Mouse (Mus musculus) layer of hippocampus, postnatal 14 days (tissue): Measurements from ENCODE around the gene Dusp7. TPM values are rescaled to one million over a fixed set of nuclear protein-coding genes. Genes with fewer than 3 reads are reported as not detected.

Experiments
- DNase-seq, 2 experiments: peaks; one replicate each; pipeline ENCODE4 v3.0.0; 2021 to 2022; ENCODE audit warnings: low spot score in 2 of 2, mixed read lengths in 1 of 2
- total RNA-seq, 2 experiments: library from RNA; stranded (reverse); gene quantifications; 2 replicates each; pipeline ENCODE4 v1.2.3; 2021

The Dusp7 gene
- total RNA-seq, 2 experiments from 2014 or later, result 65.2 to 70.3 TPM

DNA sequence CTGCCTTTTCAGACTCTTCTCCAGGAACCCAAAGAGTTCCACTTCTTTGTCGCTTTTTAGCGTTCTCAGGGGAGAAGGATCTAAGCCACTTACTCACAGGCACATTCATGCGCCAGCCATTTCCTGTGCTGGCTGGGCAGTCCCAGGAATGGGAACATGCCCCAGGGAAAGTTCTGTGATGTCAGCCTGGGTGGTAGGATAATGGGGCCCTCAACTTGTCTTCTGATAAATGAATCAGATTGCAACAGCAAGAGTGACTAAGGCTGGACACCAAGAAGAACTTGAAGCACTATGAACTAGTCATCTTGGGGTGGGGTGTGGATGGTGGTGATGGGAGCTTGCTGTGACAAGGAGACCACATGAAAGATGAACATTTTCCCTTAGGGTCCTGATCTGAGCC, 9.6 kb downstream of the Dusp7 start:
- no peak for DNase-seq

DNA sequence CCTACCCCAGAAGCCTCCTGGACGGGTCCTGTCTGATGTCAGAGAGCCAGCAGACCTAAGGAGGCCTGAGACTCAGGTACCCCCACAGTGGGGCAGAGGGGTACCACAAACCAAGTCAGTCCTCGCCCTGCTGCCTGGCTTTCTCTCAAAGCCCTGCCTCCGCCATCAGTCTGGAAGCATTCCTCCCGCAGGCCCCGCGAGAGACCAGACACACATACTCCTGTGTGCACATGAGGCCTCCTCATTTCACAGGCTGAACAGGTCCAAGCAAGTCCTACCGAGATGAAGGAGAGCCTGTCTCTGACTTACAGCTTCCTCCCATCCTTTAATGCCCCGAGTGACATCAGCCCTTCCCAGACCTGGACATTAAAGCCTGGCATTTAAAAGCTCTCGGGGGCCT, 10.3 kb downstream of the Dusp7 start:
- no peak for DNase-seq

DNA sequence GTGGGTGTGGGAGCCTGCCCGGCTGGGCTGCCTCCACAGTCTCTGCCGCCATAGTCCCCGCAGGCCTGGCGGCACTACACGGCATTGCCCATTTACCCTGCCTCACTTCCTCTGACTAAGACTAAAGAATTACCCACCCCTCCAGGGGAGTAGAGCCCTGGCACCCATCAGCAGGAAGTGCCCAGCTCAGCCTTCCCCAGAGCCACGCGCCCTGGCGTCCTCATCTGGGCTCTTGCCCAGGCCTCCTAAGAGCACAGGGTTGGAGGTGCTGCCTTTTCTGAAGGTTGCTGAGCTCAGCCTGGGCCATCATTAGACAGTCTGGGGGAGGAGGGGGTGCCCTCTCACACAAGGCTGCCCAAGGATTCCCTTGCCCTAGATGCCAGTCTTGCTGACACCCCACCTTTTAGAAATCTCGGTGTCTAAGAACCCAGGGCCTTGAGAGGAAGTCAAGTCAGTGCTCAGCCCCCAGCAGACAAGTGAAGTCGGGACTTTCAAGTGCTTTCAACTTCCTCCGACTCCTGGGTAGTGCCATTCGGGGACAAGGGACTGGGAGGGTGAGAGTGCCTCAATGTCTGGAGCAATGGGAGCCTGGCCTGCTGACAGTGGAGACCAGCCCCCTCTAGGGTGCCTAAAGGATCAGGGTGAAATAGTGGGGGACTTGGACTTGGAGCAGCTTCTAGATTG, 17.9 kb downstream of the Dusp7 start:
- DNase-seq, result no peak

DNA sequence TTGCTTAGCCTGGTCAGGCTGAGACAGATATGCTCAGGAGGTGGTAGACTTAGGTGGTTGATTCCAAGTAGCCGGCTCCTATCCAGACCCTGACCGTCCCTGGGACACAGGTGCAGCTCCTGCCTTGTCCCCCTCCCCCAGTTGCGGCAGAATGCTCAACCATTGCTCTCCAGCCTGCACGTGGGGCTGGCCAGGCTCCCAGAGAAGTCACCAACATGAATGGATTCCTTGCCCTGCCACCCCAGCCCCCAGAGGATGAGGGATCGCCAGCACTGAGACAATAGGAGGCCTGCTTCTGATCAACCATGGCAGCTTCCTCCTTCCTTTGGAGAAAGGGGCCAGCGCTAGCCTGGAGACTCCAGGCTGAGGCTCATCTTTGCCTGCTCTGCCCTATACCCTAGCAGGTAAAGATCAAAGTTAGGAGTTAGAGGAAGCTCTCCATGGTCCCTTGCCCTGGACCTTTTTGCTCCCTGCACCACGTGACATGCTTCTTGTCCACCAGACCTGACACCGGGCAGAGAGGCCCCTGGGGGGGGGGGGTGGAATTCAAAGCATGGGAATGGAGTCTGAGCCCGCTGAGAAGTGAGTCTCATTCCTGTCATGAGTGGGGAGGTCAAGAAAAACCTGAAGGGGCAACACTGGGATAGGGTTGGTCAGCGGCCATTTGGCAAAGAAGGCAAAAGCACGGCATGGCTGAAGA, 24.5 kb downstream of the Dusp7 start:
- DNase-seq, result no peak

DNA sequence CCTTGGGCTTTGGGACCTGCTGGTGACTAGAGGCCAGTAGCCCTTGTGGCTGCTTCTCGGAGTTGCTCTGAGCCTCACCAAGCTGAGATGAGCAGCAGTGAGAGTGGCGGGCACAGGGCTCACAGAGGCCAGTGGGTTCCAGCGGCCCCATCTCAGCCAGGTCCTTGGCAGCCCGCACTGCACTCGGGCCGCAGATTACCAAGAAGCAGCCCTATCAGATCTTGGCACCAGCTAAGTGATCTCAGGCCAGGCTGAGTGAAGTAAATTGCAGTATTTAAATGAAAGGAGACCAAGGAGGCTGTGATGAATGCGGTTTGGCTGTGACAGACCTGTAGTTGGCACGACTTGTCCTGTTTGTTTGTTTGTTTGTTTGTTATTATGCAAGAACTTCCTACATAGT, 25.1 kb downstream of the Dusp7 start:
- no peak for DNase-seq

DNA sequence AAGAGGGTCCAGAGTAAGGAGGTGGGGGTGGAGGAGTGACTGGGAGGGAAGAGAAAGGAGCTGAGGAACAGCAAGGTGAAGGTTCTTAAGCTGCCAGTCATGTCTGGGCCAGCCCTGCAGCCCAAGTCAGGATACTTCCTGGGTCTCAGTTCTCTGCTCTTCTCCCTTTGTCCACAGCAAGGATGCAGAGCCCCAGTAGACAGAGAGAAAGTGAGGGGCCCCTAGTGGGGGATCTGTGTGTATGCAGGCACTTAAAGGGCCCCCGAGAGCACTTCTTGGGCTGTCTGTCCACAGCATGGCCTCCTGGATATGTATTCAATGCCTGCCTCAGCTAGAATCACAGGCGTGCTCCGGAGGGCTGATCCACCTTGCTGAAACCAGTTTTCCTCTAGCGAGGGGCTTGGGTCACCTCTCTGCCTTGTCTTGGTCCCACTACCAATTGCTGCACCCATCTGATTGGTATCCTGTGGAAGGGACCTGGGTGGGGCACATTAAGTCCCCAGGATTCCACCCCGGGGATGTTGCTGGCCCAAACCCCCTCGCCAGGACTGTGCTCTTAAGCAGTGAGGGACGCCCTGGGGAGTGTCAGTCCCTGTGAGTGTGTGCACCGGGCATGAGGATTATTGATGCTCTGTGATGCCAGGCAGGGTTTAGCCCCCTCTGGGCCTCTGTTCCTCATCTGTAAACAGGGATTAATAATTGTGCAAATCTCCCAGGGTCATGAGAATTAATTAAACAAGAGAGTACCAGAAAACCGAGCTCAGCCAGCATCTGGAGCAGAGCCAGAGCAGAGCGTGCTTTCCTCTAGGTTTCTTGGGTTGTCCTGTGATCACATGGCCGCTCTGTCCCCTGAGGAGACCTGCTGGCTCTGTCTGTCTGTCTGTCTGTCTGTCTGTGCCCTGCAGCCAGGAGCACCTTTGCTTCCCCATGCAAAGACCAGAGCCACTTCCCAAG, 26.5 kb downstream of the Dusp7 start:
- DNase-seq, result no peak

DNA sequence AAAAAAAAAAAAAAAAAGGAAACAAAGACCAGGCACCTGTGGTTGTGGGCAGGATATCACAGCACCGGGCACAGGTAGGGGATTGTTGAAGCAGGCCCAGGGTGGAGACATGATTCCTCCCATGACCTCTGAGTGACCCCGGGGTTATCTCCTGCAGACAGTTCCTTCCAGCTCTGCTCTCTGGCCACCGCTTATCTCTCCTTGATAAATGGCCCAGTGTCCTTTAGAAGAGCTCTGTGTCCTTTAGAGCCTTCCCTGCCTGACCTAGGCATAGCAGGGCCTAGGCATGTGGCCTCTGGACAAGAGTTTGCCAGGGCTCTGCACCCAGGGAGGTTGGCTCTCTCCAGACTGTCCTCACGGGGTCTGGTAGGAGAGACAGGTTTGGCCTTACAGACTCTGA, 29.3 kb downstream of the Dusp7 start:
- no peak for DNase-seq

DNA sequence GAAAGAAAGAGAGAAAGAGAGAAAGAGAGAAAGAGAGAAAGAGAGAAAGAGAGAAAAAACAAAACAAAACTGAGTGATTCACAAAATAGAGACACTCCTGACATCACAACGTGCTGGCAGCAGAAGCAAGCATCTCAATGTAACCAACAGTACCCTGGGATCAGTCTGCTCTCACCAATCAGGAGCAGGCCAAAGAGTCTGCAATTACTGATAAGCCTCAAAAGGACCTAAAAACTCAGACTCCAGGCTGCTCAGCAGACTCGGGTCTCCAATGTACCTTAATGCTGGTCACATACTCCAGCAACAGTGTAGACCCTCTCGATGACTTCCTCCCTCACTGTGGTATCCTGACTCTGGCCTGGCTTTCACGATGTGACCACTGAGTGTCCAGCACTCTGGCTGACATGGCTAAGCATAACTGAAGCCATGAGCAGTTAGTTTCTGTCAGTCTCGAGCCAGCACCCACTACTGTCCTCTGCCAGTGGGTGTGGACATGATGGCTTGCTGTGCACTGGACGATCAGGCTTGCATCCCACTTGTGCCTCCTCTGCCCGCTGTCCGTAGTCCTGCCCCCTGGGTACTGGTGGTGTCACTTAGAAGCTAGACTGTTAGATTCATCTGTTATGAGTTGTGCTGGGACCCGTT, 30.4 kb downstream of the Dusp7 start:
- DNase-seq, result no peak

DNA sequence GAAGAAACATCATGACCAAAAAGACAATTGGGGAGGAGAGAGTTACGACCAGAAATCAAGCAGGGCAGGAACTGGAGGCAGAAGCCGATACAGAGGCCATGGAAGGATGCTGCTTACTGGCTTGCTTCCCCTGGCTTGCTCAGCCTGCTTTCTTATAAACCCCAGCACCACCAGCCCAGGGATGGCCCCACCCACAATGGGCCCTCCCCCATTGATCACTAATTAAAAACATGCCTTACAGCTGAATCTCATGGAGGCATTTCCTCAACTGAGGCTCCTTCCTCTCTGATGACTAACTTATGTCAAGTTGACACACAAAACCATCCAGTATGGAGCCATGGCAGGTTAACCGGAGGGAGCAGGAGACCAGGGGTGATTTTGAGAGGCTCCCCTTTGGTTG, 31.4 kb downstream of the Dusp7 start:
- no peak for DNase-seq

DNA sequence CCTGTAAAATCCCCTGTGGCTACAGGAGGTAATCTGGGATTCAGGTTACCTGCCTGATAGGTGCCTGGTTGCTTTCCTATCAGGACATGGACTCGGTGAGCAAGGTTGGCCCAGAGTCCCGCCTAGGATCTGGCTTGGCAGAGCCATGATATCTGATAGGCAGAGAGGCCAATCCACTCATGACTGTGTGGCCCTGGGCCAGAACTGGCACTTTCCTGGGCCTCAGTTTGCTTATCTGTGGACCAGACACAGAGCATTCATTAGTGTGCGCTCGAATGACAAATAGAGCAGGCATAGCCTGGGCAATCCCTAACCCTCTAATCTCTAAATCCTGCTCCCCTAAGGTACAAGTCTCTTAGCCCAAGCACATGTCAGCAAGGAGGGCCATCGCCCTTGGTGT, 33.7 kb downstream of the Dusp7 start:
- DNase-seq, result no peak

DNA sequence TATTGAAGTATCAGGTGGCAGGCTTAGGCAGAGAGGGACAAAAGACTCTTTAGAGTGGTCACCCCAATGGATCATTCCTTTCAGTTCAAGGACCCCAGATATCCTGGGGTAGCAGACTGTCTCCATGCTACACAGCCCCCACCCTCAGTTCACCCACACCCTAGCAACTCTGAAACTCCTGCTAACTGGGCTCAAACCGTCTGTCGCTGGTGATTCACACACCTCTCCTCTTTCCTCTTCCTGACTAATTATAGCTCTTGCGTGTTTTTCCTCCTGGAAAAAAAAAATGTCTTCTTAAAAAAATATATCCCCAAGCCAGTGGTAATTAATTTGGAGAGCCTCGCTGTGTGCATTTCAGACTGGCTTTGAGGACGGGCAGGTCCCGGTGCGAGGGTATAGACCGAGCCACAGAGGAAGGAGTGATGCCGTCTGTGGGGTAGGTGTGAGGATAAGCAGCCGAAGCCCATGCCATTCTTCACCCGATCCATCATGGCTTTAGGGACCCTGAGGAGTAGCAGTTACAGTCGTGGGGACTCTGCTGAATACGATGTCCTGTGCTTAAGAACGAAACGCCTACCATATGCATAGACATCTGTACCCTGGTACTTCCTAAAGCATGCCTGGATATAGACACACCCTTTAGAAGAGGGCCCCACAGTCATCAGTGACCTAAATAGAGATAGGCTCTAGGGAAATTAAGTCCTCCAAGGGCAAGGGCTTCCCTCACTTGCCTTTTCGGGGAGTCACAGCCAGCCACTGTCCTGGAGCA, 34.4 kb downstream of the Dusp7 start:
- DNase-seq, result no peak

DNA sequence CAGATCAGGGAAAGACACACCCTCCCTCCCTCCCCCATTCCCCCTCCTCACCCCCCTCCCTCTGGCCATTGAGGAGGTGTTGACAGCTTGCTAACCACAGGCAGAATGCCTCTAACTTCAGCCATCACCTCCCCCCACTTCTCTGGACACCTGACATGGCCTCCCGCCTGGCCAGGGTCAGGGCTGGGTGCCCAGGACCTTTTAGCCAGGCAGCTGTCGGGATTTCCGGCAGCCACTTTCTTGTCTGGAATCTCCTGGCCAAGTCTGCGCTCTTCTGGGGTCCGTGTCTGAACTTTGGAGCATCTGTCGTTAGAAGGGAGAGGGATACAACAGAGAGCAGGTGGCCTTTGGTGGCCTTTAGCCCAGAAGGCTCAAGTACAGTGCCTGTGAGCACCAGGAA, 36.8 kb downstream of the Dusp7 start:
- DNase-seq, result no peak

DNA sequence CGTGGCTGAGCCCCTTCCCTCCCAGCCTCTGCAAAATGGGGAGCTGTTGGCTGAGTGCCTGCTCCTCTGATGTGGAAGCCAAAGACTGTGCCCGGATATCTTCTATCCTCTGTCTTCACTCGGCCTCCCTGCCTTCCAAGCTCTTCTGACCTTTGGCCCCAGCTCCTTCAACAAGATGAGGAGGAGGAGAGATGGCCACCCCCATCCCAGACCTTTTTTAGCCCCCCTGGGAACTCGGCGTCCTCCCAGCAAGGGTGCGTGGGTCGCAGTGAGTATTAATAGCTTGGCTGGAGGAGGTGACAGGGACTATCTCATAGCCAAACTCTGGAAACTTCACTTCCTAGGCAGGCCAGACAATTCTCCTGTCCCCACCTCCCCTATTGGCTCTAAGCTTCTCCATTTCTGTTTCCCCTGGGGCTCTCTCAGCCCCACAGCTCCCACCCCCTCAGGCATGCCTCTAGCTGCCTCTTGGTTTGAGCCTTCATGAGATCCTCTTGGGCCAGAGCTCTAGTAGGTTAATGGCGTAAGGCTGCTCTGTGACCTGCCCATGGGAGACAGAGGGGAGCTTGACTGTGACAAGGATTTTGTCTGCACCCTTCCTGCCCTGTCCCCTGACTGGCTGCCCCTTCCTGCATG, 38.1 kb downstream of the Dusp7 start:
- DNase-seq, result no peak

DNA sequence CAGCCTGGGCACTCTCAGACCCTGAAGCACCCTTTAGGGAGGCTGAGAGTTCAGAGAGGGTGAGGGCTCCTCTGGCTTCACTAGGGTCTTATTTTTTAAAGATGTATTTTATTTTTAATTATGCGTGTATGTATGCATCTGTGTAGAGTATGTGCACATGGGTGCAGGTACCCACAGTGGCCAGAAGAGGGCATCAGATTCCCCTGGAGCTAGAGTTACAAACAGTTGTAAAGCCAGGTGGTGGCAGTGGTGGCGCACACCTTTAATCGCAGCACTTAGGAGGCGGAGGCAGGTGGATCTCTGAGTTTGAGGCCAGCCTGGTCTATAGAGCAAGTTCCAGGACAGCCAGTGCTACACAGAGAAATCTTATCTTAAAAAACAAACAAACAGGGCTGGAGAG, 40.7 kb downstream of the Dusp7 start:
- DNase-seq, result no peak

DNA sequence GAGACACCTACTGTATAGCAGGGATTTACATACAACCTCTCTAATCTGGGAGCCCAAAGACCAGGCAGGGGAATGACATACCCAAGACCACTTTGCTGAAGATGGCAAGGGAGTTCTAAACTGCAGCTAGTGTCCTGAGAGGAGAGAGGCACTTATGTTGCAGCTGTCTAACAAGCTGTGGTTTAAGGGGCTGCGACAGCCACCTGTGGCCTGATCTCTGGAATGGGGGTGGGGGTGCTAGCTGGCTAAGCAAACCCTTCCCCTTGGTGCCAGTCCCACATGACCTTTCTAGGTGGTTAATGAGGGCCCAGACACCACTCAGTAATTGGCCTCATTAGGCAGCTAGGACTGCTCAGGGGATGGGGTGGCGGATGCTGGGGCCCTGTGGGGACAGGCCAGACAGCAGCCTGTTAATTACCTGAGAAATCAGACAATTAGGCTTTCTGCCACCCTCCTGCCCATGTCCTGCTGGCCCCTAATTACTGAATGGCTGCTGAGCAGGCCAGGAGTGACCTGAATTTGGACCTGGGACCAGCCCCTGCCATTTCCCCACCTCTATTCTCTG, 41.7 kb downstream of the Dusp7 start:
- DNase-seq, result no peak

DNA sequence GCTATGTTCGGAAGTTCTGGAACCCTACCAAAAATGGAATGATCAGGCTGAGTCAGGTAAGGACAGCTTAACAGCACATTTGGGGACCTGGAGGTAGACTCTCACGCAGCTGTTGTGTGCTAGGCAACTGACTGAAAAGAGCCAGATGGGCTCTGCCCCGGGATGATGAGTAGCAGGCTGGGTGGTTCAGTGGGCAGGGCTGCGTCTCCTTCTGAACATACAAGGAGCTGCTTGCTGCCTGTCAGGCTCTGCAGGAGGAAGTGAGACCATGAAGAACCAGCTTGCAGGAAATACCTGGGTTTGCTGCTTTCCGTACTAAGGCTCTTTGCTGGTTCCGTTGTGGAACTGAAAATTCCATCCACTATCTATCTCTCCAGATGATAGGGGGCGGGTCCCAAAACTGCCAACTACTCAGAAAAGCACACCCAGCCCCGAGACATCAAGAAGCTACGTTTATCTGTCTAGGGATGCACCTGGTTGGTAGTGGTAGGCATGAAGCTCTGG, 42.7 kb downstream of the Dusp7 start:
- DNase-seq, result no peak

DNA sequence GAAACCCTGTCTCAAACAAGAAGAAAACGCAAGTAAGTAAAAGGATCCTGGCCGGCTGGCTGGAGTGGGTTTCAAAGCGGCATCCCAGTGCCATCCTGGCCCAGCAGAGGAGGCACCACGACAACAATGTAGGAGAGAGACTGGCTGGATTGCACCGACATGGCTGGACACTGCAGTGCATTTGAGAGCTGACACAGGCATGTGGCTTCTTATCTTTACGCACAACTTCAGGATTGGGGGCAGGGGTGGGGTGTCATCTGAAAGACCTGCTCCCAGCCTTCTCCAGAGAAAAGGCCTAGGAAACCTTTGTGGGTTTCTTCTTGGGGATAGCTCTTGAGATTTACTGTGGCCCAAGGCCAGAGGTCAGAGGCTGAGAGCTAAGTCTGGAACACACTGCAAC, 43.3 kb downstream of the Dusp7 start:
- no peak for DNase-seq

DNA sequence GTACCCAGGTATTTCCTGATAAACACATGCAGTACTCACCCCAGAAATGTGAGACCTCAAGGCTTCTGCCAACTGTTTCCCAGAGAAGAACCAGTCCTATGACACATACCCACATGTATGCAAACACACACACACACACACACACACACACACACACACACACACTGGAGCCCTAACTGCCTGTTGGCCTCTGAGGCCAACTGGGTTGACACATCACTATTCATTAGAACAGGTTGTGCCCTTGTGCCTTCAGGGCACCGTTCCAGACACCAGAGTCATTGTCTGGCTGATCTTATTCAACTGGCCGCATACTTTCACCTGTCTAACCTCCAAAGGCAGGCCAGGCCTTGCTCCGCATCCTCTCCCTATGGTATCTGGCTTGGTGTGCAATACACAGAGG, 43.8 kb downstream of the Dusp7 start:
- DNase-seq, result no peak

DNA sequence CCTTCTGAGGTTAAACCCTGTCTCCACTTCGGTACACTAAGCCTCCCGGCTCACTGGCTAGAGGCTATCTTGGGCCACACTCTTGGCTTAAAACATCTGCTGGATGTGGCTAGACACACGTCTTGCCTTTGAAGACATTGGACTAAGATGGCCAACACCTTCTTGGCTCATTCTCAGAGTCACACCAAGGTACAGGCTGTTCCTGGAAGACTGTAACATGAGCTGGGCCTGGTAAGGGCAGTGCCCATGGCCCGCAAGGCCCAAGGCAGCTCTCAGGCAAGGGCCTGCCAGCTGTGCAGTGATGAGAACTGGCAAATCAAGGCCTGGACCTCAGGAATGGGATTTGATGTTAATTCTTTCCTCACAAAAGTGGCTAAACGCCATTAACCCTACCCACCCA, 45.2 kb downstream of the Dusp7 start:
- no peak for DNase-seq

DNA sequence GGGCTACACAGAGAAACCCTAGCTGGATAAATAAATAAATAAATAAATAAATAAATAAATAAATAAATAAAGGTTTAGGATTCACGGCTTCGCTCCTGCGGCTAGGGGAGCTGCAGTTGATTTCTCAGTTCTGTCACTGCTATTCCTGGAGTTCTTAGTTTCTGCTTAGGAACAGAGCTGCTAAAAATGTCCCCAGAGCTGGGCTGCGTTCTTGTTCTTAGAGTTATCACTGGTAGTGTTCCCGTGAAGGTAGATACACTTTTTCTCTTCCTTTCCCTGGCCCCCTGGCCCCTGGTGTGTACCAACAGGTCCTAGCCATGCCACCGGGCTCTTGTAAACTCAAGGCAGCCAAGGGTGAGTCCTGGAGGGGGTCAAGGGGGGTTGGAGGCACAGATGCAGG, 48.4 kb downstream of the Dusp7 start:
- no peak for DNase-seq
